Mouse (Mus musculus): Measurements from ENCODE around the gene Armc12.
A peak's percentile ranks its signal among the peaks of the same experiment; 100 is the strongest.

Armc12 gene

GRCm38 (mm10) chr17:28530506-28530905 is at the start of gene Armc12:
TSS of gene Armc12 (plus strand) at chr17:28530806.
- no peak for DNase-seq (ENCODE audit: low spot score)

DNA sequence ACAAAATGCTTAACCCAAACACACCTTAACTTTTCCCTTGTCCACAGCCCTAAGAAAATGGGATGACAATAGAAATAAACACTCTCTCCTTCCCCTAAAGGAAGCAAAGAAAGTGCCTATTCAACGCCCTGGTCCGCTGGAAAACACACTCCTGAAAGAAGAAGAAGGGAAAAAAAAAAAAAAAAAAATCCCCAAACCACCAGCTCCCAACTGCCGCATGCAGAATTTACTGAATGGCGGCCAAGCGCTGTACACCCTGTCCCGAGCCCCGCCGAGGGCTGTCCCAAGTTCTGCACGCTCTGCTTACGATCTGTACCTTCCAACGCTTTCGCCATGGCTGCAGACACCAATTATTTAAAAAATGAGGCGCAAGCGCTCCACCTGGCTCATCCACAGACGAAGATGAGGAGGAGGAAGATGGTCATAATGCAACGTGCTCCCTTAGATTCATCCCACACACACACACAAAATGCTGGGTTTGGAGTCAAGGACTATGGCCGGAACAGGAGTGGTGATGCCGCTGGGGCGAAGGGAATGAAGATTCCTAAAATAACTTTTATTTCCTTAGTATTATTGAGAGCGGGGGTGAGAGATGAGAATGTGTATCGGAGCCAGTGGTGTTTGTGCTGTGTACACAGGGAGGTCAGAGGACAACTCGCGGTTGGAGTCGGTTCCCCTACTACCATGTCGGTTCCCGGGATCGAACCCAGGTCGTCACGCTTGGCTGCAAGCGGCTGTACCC is 45.7 kb upstream of the Armc12 start:
- peak; percentile 65 for DNase-seq (ENCODE audit: low spot score)

DNA sequence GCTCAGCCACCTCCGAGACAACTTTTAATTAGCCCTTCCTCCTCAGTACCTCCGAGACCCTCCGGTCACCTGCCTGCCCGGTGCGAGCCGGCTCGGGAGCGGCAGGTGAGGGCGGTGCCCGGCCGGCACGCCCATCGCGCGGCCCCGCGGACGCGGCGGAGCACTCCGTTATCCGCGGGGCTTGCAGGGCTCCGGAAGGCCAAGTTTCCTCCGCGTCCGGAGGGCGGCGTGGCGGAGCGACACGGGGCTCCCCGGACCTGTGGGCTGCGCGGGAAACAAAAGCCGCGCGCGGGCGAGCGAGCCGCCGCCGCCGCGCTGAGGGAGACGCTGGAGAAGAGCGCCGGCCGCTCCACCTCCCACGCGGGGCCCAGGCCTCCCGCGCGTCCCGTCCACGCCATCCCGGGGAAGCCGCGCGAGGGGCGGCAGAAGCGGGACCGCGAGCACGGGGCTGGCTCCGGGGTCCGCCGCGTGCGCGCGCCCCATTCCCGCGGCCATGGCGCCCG is 45.1 kb upstream of the Armc12 start:
- peak; percentile 63 for DNase-seq (ENCODE audit: low spot score)

- peak; percentile 99 for DNase-seq (ENCODE audit: low spot score)
Measured at GRCm38 (mm10) chr17:28485977-28486400, 44.6 kb upstream of the Armc12 start.

GRCm38 (mm10) chr17:28486720-28487119 is 43.9 kb upstream of the Armc12 start:
- no peak for DNase-seq (ENCODE audit: low spot score)

GRCm38 (mm10) chr17:28487584-28488257 is 42.9 kb upstream of the Armc12 start:
- no peak for DNase-seq (ENCODE audit: low spot score)

GRCm38 (mm10) chr17:28488258-28489013 is 42.2 kb upstream of the Armc12 start:
- DNase-seq (ENCODE audit: low spot score) = no peak

- DNase-seq (ENCODE audit: low spot score) = no peak
Measured at GRCm38 (mm10) chr17:28491035-28491770, 39.4 kb upstream of the Armc12 start.

GRCm38 (mm10) chr17:28495832-28496231 is 34.8 kb upstream of the Armc12 start:
- no peak for DNase-seq (ENCODE audit: low spot score)

GRCm38 (mm10) chr17:28499190-28499589 is 31.4 kb upstream of the Armc12 start:
- DNase-seq (ENCODE audit: low spot score) = no peak

DNA sequence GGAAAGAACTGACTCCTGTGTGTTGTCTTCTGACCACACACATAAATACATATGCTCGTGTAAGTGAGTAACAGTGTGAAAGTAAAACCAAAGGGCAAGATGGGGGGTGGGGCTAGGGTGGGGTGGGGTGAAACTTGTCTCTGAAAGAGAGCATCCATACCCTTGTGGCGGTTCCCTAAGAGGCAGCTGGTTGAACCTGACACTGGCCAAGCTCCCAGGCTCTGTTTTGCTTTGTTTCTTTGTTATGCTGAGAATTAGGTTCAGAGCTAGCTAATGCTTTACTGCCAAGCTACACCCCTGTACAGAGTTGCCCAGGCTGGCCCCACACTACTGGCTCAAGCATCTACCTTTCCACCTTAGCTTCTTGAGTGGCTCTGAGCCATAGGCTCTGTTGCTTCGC is 30.1 kb upstream of the Armc12 start:
- no peak for DNase-seq (ENCODE audit: low spot score)

DNA sequence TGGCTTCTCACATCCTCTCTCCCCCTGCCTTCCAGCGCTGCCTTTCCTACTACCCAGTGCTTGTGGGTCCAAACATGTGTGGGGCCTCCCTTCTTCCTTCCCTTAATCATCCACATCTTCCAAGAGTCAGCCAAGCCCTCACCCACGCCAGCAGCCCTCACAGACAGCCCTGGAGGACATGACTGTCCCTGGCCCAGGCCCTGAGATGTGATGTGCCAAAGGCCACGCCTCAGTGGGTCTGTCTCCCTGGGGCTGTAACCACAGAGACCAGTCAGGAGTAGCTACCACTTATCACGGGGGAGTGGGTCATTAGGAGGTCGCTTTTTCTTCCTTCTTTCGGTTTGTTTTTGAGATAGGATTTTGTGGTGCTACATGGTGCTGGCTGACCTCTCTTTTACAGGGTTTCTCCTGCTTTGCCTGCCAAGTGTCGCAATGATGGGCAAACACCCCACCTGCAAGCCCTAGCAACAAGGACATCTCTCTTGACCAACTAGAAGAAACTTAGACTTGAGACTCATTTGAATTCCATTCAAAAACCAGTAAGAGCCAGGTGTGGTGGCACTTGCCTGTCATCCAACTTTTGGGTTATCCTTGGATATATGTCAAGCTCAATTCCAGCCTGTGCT is 28.3 kb upstream of the Armc12 start:
- DNase-seq (ENCODE audit: low spot score) = no peak

DNA sequence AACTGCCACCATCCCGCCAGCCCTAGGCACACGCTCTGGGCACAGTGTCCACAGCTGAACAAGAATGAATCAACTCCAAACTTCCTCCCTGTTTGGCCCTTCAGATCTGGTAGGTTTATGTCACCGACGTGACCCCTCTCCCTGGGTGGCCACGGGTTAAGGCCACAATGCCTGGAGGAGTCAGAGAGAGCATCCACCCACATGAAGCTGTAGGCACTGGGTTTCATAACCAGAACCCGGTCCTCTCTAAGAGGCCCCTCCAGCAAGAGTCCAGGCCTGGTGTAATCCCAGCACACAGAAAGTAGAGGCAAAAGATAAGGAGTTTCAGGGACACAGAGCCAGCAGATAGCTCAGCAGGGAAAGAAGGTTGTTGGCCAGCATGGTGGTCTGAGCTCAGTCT is 26.4 kb upstream of the Armc12 start:
- DNase-seq (ENCODE audit: low spot score) = no peak

DNA sequence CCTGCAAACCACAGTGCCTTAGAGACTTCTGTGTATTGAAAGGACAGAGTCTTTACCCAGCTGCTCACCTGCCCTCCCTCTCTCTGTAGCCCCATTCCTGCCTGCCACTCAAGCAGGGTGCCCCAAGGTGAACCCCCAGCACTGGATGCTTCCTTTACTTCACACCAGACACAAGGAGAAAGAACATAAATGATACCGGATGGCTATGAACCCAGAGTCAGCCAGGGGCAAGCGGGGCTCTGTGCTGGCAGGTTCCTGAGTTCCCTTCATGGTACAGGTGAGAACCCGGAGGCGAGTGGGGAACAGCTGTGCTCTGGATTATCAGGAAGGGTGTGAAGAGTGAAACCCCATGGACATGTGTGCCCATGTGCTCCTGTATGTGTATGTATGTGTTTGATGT is 25.0 kb upstream of the Armc12 start:
- DNase-seq (ENCODE audit: low spot score) = no peak

DNA sequence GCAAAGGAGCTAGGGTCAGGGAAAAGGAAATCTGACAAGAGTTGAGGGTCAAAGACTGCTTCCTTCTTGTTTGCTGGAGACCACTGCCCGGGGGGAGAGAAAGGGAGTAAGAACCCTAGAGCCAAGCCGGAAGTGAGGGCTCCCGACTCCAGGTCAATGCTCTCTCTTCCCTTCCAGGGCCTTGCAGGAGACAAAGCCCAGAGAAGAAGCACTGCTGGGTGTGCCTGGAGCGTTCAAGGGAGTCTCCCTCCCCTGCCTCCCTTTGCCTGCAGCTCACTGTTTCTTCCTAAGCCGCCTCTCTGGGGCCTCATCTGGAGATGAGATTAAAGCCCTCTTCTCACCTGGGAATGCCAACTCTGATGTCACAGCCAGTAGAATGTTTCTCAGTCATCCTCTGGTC is 23.7 kb upstream of the Armc12 start:
- no peak for DNase-seq (ENCODE audit: low spot score)

GRCm38 (mm10) chr17:28507496-28507895 is 23.1 kb upstream of the Armc12 start:
- no peak for DNase-seq (ENCODE audit: low spot score)

DNA sequence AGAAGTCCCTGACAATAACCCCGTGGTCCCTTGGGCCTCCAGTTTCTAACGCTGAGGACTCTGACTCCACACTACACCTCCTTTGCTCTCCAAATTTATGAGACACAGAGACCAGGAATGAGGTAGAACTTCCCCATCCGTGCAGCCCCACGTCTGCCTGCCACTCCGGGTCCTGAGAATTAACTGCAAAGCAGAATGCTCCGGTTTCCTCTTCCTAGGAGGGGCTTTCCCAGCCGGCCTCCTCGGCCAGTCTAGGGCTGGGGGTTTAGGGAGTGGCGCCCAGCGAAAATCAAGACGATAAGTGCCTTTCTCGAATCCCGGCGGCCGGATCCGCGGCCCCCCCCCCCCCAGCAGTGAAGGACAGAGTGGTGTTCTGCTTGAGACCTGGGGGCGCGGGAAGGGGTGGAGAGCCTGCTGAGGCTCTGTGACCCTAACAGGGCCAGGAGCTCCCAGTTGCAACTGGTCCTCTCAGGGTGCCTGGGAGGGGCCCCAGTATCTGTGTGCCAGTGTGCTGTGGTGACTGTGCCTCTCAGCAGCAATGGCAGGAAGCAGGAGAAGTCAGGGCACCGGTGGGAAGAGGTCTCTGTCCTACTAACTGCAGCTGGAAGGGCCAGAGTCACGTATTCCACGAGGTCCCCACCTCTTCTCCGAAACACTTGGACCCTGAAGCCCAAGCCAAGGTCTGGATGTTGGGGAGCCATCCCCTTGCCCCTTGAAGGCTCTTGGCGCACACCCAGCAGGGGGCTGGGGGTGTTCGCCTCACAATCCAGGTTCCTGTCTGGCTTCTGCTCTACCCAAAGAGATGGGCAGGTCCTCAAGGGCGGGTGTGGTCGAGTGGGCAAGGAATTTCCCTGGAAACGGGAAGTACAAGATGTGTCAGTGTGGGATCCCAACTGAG is 19.9 kb upstream of the Armc12 start:
- no peak for DNase-seq (ENCODE audit: low spot score)

- peak; percentile 65 for DNase-seq (ENCODE audit: low spot score)
Measured at GRCm38 (mm10) chr17:28511616-28512541, 18.7 kb upstream of the Armc12 start.

- no peak for DNase-seq (ENCODE audit: low spot score)
Measured at GRCm38 (mm10) chr17:28512696-28513095, 17.9 kb upstream of the Armc12 start.
